Mouse (Mus musculus) T-cell, adult 2 months (primary cell): Measurements from ENCODE around the gene Fbxw15.
"Not testable (repeated sequence)": the region's sequence is repeated elsewhere in the genome, so short reads cannot be mapped to it uniquely, and the experiment has no call there.

Source experiments
- DNase-seq: peaks from one replicate; pipeline ENCODE4 v3.0.0; 2022; ENCODE audit warnings: low spot score

Fbxw15 gene

GRCm38 (mm10) chr9:109568162-109568561 lies at the start of gene Fbxw15:
Gene Fbxw15, minus strand, starts transcription at chr9:109568262.
- not testable (repeated sequence) for DNase-seq

GRCm38 (mm10) chr9:109606837-109607236 lies 38.8 kb upstream of the Fbxw15 start:
- DNase-seq: not testable (repeated sequence)

GRCm38 (mm10) chr9:109602128-109602527 lies 34.1 kb upstream of the Fbxw15 start:
- not testable (repeated sequence) for DNase-seq

GRCm38 (mm10) chr9:109597226-109597625 lies 29.2 kb upstream of the Fbxw15 start:
- DNase-seq: no peak

GRCm38 (mm10) chr9:109594866-109595265 lies 26.8 kb upstream of the Fbxw15 start:
- no peak for DNase-seq

GRCm38 (mm10) chr9:109565546-109565945 lies 2.5 kb downstream of the Fbxw15 start:
- DNase-seq: no peak

- DNase-seq: not testable (repeated sequence)
These were observed 6.0 kb downstream of the Fbxw15 start for GRCm38 (mm10) chr9:109562106-109562505.

- DNase-seq: no peak
These were observed 15.6 kb downstream of the Fbxw15 start for GRCm38 (mm10) chr9:109552483-109552882.

GRCm38 (mm10) chr9:109549666-109550065 lies 18.4 kb downstream of the Fbxw15 start:
- not testable (repeated sequence) for DNase-seq

- no peak for DNase-seq
These were observed 44.5 kb downstream of the Fbxw15 start for GRCm38 (mm10) chr9:109523385-109524064.
